Mouse (Mus musculus) heart, postnatal 4 days (tissue): ENCODE results near the gene Trim37. TPM values are rescaled to one million over a fixed set of nuclear protein-coding genes. Genes with fewer than 3 reads are reported as not detected.

Source experiments
- microRNA-seq, 2 experiments: library from miRNA; unstranded; fragments of <30 nt; microRNA quantifications; one replicate each; pipeline ENCODE4 v1.2.0; 2021 to 2022
- total RNA-seq, 2 experiments: library from RNA; stranded (reverse); gene quantifications; 2 replicates each; pipeline ENCODE4 v1.2.3; 2021

Trim37 gene
- total RNA-seq, 2 experiments from 2014 or later: 16.7 to 18.9 TPM

Small RNA genes lying within 50 kb of the gene (microRNA-seq; reads per million reads assigned to microRNA genes)
- 541 to 3,502 reads per million in 2 experiments for gene Mir301

Other genes with a start within 250 kb of the Trim37 start
- 10 to 100 TPM; 18.9 to 22.7 TPM for gene Ypel2, start 133.4 kb upstream of the Trim37 start, total RNA-seq
- gene Gdpd1, start 53.0 kb upstream of the Trim37 start, total RNA-seq: 10 to 100 TPM; 11.5 to 13.6 TPM
- 10 to 100 TPM; 11.2 to 11.3 TPM for gene Smg8, start 40.3 kb upstream of the Trim37 start, total RNA-seq
- 10 to 100 TPM; 10.0 TPM for gene Prr11, start 18.4 kb upstream of the Trim37 start, total RNA-seq
- 10 to 100 TPM; 40.2 to 42.6 TPM for gene Ska2, start 17.8 kb upstream of the Trim37 start, total RNA-seq
- 10 to 100 TPM; 18.1 to 18.7 TPM for gene Ppm1e, start 231.9 kb downstream of the Trim37 start, total RNA-seq